Mouse (Mus musculus): ENCODE measurements at regions not wholly inside any gene's neighbourhood (a gene's known extent, or its start where the extent isn't known, plus 50 kb on each side); places are given as distances from the start of the nearest gene placed in this dataset.

DNA sequence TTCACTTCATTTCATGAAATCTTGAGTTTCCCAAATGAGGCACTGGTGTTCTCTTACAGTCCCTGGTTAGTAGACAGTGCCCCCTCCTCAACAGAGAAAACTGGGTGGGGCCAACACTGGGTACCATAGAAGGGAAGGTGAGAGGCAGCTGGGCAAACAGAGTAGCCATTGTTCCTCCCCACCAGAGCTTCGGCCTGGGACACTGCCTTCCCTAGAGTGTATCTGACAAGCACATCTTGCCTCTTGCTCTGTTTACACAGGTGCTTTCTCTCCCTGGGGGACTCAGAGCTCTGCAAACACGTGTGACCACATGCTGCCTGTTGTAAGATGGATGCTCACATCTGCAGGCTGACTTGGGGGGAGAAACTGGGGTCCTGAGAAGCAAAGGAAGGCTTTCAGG is 100.8 kb upstream of the Tnp1 start:
- DNase-seq (ENCODE audit: low spot score): peak; percentile 40

DNA sequence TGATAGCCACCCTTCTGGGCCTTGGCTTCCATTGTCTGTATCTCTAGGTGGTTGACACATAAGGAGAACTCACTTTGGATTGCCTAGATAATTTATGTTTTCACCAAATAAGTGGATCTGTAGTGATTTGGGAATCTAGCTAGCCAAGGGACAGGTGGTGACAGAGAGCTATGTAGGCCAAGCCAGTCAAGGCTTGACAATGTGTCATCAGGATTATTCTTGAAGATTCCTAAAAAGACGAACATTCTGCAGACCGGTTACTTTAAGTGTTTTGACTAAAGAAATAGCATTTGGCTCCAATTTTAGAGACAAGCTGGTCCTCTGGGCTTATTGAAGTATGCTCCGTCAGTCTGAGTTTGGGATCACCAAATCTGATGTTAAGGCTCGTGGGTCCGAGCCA is 100.1 kb upstream of the Tnp1 start:
- no peak for DNase-seq (ENCODE audit: low spot score)

DNA sequence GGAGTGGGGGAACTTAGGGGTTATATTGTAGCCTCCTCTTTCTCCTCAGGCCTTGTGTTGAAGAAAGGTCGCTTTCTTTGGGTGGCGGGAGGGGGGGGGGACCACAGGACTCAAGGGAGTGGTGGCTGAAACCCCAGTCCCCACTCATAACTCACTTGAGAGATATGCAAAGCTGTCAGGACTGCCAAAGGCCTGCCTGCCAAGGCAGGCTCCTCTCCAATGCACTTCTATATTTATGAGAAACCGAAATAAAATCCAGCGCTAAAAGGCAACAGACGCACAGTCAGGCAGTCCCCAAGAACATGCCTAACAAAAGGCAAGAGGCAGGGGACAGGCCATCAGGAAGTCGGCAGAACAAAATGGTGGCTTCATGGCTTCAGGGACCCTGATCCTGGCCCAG is 97.4 kb upstream of the Tnp1 start:
- DNase-seq (ENCODE audit: low spot score): no peak

DNA sequence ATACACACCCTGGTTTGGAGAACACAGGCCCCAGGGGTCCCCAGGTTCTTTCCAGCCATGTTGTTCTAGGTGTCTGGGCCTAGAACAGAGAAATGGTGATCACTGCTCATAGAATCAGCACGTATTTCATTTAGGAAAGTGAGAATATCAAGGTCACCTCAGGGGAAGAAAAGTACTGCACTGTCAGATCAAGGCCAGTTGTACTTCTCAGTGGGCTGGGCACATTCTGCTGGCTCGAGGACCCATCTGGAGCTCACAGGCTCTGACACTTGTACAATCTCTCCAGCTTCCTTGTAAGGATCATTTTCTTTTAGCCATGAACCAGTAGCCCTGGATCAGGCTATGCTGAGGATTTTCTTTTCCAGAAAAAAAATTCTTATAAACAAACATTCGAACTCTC is 97.0 kb upstream of the Tnp1 start:
- no peak for DNase-seq (ENCODE audit: low spot score)

DNA sequence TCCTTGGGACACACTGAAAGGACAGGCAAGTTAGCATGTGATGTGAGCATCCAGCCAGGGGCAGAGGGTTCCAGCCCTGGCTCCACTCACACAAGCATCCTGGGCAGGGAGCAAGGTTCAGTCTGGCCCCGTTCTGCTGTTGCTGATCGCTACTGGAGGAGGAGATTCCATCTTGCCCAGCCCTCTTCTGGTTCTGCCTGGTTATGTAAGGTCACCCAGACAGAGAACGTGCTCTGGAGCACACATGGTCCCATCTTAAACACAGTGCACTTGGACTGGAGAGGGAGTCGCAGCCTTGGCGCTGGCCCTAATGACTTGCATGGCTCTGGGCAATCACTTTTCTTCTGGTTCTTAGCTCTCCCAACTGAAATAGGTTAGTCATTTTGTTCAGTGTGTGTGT is 96.2 kb upstream of the Tnp1 start:
- DNase-seq (ENCODE audit: low spot score): no peak

DNA sequence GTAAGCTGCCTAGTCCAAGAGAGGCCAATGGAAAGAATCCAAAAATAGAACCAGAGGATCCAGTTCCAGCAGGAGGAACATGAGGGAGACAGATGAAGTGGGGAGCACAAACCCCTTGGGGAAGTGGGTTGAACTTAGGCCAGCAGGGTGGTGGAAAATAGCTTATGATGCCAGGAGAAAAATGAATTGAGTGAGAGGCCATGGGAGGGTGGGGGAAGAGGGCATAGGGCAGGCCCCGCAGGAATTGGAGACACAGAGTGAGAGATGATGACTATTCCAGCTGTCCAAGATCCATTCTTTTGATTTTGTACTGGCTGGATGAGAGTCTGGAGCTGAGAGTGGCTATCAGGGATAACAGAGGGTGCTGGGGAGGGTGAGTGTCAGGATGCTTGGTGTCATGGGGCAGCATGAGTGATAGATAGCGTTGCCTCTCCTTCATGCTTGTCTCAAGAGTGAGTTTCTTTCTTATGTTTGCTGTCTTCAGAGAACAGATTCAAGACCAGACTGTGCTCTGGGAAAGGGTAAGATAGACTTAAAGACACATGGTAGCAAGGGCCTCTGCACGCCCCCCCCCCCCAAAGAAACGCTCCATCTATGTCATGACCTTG is 90.3 kb upstream of the Tnp1 start:
- no peak for DNase-seq (ENCODE audit: low spot score)

DNA sequence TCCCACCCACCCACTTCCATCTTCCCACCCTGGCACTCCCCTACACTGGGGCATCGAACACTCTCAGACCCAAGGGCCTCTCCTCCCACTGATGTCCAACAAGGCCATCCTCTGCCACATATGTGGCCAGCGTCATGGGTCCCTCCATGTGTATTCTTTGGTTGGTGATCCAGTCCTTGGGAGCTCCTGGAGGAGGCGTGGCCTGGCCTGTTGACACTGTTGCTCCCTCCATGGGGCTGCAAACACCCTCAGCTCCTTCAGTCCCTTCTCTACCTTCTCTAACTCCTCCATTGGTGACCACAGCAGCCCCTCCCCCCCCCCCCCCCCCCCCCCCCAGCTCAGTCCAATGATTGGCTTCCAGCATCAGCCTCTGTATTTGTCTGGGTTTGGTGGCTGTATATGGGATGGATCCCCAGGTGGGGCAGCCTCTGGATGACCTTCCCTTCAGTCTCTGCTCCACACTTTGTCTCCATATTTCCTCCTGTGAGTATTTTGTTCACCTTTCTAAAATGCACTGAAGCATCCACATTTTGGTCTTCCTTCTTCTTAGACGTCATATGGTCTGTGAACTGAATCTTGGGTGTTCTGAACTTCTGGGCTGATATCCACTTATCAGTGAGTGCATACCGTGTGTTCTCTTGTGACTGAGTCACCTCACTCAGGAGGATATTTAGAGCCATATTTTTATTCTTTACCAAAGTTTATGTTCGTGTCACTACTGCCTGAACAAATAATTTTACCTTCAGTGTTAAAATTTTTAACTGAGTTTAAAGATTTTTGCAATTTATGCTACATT is 82.1 kb upstream of the Tnp1 start:
- no peak for DNase-seq (ENCODE audit: low spot score)

DNA sequence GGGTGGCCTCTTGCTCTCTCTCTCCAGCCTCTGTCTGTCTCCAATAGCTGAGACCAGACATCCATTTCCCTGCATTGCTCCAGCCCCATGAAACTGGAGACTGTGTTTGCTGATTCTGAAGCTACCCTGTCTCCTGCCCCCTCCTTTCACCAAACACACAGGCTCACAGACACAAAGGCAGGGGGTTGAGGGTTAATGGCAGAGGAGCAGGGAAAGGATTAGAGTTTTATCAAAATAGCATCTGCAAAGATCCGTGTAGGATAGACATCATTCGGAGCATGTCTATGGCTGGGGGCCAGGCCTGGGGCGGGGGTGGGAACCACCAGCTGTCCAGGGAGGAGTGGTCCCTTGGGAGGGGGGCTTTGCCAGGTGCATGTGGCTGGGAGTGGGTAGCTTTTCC is 73.9 kb upstream of the Tnp1 start:
- DNase-seq (ENCODE audit: low spot score): no peak

DNA sequence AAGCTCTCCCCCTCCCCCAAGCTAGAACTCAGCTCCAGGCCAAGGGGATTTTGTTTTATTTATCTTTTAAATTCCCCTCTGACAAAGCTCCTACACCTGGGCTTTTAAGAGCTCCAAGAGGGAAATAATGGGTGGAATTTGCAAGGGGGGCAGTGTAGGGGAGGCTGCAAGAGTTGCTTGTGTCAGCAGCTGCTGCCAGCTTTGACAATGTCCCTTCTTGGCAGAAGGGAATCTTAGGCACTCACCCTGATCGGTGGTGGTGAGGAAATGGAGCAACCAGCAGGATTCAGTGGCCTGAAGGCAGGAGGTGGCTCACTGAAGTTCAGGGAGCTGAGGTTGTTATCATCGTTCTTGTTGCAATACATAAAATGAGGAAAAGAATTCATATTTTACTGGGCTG is 72.8 kb upstream of the Tnp1 start:
- DNase-seq (ENCODE audit: low spot score): no peak

DNA sequence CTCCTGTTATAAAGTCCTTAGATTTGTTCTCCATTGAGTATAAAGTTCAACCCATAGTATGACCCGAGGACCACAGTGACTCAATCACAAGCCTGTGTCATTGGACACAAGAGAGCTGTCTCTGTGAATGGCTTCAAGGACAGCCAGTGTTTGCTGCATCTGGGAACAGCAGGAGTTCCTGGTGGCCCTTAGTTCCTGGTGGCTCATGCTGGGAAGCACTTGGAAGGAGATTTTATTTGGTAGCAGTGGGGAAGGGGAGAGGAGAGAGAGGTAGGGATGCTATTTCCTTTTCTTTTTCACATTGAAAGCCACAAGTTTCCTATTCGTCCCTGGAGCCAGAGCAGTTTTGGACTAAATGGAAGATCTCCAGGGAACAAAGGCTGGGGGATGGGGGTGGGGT is 69.2 kb upstream of the Tnp1 start:
- no peak for DNase-seq (ENCODE audit: low spot score)

DNA sequence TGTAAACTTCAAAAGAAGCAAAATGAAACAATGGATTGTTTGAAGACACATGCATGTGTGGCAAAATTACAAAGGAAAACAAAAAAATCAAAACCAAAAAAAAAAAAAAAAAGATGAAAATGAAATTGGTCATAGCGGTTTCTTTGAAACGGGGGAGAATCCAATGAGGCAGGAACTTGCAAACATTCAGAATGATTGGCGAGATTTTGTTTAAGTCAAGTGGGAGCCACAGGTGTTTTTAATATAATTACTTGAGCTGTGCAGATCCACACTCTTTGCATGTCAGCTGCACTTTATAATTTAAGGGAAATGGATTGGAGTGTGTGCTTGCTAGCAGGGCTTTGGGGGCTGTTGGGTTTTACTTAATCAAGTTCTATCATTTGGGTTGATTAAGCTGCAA is 67.7 kb upstream of the Tnp1 start:
- no peak for DNase-seq (ENCODE audit: low spot score)

DNA sequence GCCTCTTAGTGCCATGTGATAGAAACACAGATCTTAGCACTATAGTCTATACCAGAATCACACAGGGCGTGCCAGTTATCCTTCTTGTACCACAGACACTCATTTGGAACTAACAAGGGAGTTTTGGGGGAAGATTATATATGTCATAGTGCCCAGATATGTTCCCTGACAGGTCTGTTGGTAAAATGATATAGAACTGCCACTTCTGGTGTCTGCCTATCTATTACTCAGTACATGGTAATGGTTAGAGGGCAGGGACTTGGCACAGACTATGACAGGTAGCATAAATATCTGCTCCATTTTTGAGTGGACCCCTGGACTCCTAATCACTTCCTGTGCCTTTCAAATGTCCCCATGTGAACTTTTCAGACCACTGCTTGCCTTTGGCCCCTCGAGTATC is 63.8 kb upstream of the Tnp1 start:
- DNase-seq (ENCODE audit: low spot score): no peak

DNA sequence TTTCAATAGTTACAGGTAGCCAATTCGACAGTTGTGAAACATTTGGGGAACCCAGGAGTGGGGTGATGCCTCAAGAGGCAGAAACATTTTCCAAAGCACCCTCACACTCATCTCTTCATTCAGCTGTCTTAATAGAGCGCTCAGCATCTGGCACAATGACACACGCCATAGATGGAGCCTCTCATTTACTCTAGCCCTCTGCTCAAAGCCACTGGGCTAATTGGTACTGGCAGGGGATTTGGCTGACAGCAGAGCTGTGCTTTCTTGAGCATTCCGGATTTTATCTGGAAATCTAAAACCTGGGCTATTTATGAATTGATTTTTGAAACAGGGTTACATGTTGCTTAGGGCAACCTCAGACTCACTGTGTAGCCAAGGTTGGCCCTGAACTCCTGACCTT is 61.4 kb upstream of the Tnp1 start:
- DNase-seq (ENCODE audit: low spot score): no peak

DNA sequence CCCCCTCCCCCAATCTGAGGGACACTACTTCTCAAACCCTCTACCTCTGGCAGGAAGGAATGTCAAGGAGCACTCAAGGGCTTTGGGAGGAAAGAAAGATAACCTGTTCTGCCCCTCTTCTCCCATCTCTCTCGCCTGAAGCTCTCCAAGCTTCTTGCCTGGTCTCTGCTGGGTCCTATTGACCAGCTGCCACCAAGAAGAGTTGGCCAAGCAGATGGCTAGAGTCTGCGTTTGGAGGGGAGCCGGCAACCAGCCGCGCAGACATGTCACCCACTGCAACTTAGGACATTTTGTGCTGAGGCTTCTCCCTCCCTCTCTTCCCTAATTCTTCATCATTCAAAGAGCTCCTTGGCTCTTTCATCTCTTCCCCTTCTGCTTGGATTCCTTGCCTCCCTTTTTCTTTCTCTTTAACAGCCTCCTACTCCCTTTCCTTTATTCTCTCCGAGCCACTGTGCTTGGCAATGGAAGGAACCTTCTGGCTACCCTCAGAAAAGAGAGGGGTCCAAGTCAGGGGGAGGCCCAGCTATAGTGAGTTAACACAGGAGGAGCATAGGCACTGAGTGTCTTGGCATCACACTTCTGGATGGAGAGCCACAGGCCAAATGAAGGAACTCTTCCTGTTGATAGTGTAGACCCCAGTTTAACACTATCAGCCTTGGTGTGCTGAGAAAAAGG is 60.1 kb upstream of the Tnp1 start:
- DNase-seq (ENCODE audit: low spot score): no peak

DNA sequence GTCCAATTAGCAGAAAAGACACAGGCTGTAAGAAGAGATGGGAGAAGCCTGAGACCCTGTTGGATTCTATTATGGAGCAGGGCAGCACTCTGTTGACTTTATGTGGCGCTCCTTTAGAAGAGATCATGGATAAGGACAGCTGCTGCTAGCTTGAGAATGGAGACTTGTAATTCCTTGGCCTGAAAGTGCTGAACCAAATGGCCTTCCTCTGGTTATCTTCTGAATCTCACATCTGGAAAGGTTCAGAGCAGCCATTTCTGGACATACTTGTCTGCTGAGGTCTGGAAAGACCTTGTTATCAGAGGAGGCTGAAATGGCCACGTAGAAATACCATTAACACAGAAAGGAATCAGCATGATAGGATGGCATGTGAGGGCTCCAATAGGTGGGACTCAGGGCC is 59.5 kb upstream of the Tnp1 start:
- DNase-seq (ENCODE audit: low spot score): peak; percentile 61

DNA sequence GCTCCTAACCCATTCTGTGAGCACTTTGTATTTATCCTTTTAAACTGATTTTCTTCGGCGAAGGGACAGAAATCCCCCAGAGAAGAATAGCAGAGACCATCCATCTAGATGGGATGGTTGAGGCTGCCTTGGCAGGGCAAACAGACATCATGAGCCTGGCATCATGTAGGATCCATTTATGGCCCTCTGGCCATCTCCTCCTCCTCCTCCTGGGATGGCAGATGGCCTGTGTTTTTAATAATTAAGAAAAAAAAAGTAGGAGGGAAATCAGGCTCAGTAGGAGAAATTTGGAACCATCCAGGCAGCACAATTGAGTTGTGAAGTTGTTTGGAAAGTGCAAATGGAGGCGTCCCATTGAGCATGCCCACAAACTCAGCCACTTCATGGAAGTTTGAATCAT is 58.8 kb upstream of the Tnp1 start:
- no peak for DNase-seq (ENCODE audit: low spot score)

DNA sequence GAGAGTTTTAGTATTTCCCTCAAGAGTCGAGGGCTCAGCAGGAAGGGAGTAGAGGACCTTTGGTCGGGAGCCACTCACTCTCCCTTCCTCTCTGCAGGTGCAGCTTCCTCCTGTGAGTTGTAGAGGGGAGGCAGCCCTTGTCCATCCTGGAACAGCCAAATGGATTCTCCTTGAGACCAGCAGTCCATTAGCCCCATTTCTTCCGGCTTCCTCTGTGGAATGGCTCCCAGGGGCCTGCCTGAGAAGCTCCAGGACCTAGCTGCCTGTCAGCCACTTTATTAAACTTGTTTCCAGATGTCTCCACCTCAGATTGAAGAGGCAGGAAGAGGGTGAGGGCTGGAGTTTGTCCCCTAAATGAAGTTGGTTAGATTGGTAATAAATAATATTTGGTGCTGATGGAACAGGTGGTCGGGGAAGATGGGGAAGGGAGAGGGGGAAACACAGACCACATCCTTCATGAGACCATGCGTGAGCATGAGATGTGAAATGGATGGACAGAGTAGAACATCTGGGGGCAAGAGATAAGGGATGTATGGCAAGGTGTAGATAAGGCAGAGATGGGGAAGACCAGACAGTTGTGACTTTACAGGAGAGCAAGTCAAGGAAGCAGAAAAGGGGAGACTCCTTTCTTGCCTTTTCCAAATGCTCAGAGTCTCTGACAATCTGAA is 56.7 kb upstream of the Tnp1 start:
- no peak for DNase-seq (ENCODE audit: low spot score)

DNA sequence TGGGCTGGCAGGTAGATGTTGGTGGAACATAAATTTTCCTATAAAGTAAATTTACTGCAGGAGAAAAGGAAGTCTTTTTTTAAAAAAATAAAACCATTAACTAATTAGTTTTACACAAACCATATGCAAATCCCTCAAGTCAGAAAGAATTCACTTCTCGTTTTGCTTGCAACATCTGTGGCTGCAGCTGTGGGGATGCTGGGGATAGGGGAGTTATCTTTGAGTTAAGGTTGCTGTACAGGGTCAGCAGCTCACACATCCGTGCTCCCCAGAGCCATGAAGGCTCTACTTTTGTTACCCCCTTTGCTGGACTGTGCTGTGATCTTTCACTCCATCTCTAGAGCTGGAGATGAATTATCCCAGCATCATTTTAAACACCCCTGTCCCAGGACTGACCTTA is 54.4 kb upstream of the Tnp1 start:
- no peak for DNase-seq (ENCODE audit: low spot score)

Data from MN1 (cell line).